Mouse (Mus musculus) natural killer cell, adult 2 months (primary cell): ENCODE data around the gene Adarb1.
"Not testable (repeated sequence)": the region's sequence is repeated elsewhere in the genome, so short reads cannot be mapped to it uniquely, and the experiment has no call there.

ENCODE experiments used
- DNase-seq, 2 experiments: peaks; one replicate each; pipeline ENCODE4 v3.0.0; 2022; ENCODE audit warnings: low spot score in 2 of 2

The Adarb1 gene

DNA sequence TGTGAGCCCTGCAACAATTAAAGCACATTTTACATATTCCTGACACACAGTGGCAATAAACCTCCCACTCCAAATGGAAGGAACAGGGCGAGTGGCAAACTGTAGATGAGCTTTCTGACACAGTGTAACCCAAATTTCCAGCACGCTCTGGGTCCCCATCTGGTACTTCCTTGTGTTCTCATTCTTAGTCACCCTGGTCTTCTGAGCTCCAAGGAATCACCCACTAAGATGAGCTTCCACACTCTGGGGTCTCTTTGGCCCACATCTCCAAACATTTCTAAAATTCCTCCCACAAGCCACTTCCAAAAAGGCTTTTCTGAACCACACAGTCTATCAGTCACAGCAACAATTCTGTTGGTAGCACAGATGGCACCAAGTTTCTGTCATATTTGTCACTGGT, 102.4 kb downstream of the Adarb1 start:
- DNase-seq, result no peak

DNA sequence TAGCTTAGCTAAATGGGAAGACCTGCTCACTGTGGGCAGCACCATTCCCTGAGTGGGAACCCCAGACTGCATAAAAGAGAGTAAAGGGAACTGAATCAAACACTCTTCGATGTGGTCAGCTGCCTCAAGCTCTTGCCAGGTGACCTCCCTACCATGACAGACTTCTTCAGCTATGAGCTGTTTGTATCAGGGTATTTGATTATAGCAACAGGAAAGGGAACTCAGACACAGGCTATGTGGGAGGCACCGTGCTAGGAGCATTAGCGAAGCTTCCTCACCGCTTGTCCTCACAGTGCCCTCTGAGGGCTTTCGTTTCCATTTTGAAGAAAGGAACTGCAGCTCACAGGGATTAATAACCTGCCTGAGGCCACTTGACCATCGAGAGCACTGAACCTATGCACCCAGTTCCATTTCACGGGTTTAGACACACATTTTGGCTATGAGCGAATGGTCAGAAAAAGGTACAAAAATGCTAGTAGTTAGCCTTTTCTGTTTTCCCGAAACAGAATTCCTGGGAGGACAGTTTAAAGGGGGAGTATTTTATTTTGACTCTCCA, 103.3 kb downstream of the Adarb1 start:
- no peak for DNase-seq

DNA sequence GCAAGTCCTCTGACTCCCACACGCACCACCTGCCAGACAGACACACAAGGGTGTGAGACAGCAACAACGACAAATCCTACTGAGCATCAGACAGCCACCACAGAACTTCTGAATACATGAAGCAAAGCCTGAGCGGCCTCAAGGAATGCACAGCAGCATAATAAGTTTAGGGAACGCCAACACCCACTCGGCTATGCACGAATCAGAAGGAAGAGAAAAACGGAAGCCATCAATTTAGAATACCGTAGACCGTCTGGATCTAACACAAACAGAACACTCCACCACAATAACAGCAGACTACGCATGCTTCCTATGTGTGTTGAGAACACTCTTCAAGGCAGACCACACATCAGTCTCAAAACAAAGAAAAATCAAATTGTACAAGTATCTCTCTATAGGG, 109.1 kb downstream of the Adarb1 start:
- DNase-seq, result no peak

DNA sequence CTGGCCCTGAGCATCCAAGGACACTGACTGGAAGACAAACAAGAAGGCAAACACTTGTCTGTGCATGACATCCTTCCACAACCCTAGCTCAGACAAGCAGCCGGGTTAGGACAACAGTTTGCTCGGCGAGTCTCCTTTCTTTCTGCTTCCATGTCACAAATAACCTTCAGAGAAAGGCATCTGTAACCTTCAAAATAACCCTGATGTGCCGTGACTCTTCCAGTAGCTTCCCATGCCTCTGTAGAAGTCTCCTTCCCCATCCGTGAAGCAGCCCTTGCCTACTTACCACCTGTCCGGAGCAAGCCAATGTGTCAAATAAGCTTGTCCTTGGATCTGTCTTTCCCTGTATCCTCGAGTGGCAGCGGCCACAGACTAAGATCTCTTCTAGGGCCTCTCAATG, 112.3 kb downstream of the Adarb1 start:
- DNase-seq, result no peak

DNA sequence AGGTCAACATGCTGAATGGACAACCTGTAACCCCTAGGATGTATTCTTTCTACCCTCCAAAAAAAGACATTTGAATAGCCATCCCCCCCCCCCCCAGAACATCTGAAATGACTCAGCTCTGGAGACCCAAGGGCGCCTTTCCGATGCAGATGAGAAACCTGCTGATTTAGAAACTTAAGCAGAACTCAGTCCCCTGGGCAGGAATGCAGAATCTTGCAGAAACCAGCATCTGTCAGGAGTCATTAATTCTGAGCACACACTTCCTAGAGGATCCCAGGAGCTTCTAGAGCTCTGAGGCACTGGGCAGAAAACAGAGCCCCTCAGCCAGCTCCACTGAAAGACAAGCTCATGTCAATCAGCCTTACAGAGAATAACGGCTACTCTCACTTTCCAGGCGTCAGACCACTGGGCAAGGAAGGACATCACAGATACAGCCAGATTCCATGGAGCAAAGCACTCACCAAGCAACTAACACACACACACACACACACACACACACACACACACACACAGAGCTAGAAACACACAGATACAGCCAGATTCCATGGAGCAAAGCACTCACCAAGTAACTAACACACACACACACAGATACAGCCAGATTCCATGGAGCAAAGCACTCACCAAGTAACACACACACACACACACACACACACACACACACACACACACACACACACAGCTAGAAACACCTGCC, 113.1 kb downstream of the Adarb1 start:
- DNase-seq, result no peak

DNA sequence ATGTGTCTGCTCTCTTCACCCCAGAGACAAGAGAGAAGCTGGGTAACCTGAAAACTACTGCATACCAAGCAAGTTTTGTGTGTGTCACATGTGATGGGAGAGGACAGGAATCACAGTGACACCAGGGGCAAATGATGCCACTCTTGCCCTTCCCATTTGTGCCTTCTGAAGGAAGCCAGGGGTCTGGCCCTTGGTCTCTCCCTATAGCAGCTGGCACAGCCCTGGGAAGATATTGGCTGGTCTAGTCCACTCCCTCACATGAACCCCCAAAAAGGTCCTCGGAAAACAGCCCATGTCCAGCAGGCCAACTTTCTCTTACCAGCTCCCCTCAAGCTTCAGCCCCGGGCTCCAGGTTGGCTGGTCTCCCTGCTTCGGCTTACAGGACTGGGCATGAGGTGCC, 113.7 kb downstream of the Adarb1 start:
- no peak for DNase-seq

DNA sequence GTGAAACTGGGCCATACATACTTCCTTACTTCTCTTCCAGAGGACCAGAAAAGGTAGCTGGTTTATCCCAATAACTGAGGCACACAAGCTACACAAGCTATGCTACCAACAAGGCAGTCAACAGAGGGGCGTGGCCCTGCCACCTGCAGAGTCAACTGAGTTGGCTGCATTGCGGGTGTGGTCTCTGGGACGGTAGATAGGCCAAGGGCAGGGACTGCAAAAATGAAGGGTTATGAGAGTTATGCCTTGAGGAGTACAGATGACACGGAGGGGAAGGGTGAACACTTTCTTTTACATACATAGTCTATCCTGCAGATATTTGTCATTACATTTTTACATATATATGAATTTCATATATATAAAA, 117.2 kb downstream of the Adarb1 start:
- no peak for DNase-seq

DNA sequence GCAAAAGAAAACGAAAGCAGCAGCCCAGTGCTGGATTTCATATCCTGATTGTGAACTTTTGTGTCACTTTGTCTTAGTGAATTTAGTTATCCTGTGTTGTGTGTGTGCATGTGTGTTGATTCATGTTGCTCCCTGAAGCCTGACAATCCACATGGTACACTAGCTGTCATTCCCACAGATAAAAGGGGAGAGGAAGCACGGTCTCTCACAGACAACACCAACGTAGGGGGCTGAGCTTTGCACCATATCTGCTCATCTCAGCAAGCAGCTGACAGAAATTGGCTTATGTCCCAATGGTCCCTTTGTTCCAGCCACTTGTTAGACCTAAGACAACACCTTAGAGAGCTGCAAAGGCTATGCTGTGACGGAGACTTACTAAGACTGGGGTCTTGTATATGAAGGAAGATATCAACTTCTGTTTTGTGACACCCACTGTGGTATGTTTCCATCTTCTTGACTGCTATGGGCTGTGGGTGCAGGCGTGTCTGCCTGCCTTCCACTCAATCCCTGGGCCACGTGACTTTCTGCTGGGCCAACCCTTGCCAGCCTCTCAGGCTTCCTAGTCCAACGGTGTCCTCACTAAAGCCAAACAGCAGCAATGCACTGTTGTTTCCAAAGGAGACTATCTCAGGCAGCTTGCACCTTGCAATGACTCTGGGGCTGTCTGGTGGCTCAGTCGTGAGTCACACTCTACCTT, 117.7 kb downstream of the Adarb1 start:
- no peak for DNase-seq

DNA sequence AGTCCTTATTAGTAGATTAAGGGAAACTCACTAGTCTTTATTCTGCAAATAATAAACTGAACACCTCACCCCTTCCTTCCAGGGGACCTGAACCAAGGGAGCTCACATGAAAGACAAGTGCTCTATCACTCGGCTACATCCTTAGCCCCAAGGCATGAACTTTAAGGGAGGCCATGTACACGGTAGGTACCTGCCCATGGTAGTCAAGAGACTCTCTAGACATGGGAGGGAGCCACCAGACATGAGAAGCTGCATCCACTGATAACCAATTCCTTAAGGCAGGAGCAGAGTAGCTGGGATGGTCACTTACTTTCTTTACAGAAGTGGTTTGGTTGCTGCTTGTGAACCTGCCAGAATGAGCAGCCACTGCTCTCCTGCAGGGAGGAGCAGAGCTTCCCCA, 118.9 kb downstream of the Adarb1 start:
- no peak for DNase-seq

DNA sequence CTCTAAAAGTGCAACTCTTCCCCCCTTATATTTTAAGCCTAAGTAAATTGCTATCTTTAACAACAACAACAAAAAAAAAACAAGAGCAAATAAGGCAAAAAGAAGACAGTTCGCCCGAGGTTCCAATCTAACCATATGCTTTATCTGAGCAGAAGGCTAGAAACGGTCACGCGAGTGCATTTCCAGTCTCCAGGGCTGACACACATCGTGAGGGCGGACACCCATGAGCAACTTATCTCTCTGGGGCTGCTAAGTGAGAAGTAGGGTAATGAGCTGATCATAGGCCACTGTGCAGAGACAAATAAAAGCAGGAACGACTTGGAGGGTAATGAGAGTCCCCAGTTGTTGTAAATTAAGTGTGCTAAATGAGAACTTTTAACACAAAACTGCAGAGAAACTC, 119.4 kb downstream of the Adarb1 start:
- no peak for DNase-seq

DNA sequence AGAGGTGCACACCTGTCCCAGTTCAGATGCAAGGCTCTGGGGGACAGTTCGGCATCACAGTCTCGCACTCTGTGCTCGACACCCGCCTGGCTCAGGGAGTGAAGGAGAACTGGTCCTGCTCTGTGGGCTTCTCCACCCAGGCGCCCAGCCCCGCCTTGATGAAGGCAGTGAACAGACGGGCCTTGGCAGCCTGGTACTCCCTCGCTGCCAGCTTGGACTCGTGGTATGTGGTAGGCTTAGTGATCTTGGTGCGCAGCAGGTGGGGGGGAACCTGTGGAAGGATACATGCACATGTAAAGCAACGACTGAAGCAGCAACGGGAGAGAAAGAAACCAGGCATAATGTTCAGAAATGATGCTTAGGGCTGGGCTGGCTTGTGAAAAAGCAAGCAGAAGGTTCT, 123.4 kb downstream of the Adarb1 start:
- DNase-seq, result no peak

DNA sequence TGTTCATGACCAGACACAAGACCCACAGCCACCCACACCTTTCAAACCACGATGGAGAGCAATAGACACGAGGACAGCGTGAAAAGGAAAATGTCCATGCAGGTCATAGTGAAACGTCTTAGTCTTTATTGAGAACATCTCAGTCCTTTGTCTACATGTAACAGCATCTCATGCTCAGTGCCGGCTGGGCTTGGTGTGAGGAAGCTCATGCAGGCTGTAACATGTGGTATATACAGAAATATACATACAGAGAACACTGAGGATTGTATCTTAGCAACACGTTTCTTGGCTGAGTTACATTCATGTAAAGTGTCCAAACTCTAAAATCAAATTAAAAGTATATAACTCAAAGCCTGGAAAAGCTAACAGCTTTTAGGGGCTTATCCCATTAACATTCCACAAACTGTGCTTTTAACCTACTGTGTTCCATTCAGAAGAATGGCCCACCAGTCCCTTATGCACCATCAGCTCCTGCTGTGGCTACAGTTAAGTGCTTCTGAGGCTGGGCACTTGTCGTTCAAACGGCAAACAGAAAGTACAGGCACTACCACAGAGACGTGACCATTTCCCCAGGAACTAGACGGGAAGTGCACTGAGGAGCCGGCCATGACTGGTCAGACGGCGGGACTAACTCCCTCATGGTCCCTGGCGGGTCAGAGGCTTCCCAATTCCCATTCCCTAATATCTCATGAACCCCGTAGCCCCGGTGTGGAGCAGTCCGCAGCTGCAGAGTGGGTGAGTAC, 127.3 kb downstream of the Adarb1 start:
- DNase-seq, result no peak

DNA sequence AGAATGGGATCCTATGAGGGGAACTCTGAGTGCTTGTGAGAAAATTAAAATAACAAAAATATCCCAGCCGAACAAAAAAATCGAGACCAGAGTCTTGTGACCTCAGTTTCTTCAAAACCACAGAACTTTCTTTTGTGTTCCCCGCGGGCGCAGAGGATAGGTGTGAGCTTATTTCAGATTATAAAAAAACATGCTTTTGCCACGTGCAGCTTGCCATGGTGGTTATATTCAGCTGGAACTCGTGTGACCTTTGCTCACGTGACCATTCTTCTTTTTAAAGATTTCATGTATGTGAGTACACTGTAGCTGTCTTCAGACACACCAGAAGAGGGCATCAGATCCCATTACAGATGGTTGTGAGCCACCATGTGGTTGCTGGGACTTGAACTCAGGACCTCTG, 128.5 kb downstream of the Adarb1 start:
- DNase-seq, result peak in 1 of 2 experiments; percentile 17

DNA sequence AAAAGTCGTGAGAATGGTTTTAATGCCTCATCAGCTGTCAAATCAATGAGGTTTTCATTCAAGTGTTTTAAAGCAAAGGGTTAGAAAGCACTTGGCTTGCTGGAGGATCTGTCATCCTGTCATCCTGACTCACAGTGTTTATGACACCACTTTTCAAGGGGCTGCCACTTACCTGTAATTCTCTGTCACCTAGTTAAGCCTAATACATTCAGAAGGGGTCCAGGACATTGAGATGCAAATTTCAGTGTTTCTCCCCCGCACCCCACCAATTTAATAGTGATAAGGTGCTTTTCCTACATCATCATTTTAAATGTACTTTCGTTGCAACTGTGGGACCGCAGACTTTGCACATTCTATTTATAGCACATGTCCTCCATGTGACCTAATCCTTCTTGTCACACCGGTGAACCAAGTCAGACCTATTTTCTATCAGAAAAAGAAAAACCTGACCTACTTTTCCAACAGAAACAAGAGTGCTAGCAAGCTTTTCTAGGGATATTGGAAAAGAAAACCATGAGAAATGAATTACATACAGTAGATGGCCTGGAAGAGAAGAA, 129.4 kb downstream of the Adarb1 start:
- DNase-seq, result no peak

DNA sequence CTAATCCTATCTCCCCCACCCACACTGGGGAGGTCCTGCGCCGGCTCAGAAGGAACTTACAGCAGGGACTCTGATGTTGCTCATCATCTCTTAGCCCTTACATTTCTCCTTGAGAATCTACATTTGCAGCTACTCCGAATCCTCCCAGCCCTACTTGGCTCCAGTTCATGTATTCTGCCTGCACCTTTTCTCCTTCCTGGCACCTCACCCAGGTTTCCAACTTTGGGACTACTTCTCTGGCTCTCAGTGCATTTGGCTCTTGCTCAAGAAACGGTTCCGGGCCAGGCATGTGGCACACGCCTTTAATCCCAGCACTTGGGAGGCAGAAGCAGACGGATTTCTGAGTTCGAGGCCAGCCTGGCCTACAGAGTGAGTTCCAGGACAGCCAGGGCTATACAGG, 130.4 kb downstream of the Adarb1 start:
- no peak for DNase-seq

DNA sequence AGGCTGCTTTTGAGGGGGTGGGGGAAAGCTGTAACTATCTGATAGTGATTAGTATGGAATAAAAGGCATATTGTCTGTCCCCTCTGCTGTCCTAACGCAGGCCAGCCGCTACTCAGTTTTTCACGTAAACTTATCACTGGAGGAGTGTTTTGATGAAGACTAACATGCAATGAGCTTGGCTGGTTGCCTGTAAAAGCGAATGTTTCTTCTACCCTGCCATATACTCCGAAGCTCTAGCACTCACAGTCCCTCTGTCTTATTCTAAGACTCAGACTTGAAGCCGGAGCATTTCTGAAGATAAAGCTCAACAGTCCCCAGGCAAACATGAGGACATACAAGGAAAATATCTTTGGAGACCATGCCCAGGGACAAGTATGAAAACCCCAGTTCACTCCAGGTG, 133.2 kb downstream of the Adarb1 start:
- no peak for DNase-seq

DNA sequence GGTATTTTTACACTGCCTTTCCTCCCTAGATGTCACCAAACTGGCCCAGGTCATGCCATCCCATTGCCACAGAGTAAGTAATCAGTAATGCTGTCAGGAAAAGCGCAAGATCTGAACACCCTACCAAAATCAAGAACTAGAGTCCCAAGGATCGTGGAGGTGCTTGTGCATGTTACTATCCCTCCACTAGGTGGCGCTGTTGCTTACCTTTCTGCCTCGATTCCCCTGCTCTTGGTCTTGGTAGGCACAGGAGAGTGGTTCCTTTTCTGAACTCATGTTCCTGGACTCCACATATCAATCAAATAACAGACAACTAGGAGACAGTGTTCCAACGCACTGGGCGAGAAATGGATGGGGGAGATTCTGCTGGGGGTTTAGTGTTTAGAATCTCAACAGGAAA, 135.2 kb downstream of the Adarb1 start:
- peak; percentile 54 to 74 for DNase-seq

DNA sequence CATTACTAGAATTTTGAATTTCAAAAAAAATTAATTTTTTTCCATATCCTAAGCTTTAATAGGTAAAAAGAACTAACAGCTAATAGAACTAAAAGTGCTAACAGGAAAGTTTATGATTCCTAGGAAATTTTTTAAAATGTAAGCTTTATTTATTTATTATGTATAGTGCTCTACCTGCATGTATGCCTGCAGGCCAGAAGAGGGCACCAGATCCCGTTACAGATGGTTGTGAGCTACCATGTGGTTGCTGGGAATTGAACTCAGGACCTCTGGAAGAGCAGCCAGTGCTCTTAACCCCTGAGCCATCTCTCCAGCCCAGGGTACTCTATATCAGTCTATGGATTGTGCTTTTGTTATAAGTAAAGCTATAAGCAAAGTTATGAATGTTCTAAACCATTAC, 136.0 kb downstream of the Adarb1 start:
- DNase-seq, result not testable (repeated sequence)

DNA sequence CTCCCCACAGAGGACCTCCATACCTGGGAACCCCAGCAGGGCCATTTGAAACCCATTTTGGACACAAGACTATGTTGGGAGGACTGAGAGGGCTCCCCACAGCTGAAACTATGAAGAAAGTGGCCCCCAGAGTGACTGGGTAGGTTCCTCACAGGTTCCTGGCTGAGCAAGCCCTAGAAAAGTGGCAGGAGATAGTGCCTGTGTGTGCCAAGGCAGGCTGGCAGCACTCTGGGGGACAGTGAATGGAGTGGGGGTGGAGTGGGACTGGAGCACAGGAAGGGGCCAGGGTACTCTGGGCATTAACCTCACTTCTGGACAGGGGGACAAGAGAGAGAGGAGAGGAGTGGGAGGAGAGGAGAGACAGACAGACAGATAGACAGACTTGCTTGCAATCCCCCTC, 144.3 kb downstream of the Adarb1 start:
- no peak for DNase-seq

DNA sequence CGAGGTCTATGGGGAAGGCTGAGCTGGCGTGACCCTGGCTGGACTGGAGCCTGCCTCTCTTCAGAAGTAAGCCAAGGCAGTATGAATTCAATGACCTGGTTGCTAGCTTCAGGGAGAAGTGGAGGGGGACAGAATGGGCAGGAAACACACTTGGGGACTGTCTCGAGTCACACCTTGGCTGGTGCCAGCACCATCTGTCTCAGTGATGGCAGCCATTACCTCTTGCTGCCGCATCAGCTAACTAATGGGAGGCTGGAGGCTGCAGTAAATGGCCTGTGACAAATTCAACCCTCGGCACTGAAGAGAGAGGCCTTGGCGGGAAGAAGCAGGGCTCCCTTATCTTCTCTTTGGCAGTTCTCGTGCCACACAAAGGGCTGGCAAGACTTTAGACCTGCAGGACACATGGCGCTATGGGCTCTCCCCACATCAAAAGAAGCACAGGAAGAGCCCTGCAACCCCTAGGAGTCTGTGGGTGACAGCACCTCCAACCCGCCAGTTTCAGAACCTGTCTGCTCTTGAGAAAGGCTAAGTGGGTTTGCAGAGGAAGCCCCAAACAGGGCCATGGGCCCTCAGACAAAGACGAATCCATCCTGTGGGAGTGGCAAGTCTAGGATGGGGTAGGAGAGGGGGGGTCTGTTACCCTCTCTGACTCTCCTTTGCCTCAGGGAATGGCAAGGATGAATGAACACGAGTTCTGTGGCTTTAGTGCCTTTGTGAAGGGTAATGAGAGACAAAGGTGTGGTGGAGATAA, 144.9 kb downstream of the Adarb1 start:
- peak; percentile 21 to 25 for DNase-seq

DNA sequence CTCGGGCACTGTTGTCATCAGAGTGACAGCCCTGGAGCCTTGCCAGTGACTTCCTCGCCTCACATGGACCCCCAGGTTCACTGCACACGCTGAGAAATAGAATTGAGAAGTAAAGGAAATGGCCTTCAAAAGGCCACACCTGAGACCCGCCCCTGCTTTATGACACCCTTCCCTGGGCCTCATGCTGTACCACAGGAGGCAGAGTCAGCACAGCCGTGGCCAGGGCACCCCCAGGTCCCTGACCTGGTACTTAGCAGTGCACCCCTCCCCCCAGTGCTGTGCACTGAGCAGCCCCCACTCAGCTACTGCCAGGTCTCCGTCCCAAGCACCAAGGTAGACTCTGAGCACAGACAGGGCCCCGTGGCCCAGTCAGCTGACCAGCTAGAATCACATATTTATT, 148.9 kb downstream of the Adarb1 start:
- no peak for DNase-seq

DNA sequence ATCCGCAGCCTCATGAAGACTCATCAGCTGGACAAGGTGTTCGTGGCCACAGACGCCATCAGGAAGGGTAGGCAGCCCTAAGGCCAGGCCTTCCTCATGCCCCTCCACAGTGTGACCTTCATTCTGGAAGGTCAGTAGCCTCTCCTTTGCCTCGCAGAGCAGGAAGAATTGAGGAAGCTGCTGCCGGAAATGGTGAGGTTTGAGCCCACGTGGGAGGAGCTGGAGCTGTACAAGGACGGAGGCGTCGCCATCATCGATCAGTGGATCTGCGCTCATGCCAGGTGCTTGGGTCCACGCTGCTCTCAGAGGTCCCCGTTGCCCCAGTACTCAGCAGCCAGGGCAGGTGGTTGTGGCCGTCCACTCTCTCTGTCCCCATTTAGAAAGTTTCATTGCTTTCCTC, 151.0 kb downstream of the Adarb1 start:
- DNase-seq, result no peak
